Mouse (Mus musculus) kidney, postnatal 0 days (tissue): Measurements from ENCODE around the gene Gm16181. TPM values are rescaled to one million over a fixed set of nuclear protein-coding genes. Genes with fewer than 3 reads are reported as not detected.
A peak's percentile ranks its signal among the peaks of the same experiment; 100 is the strongest.

Experiments
- ATAC-seq: fragments of 200-750 bp; cut with Nextera tagmentation; replicated peaks from 2 replicates; pipeline ENCODE4 v1.8.0; 2017; ENCODE audit warnings: low read depth, moderate number of reproducible peaks, moderate TSS enrichment, moderate library complexity; ENCODE audit not compliant: low FRiP score
- DNase-seq: peaks from one replicate; pipeline ENCODE4 v3.0.0-alpha.2; 2016; ENCODE audit warnings: low spot score
- H3K27ac ChIP-seq: fragments of 300-500 bp; sonication (generic); 2 replicates; pipeline ENCODE4 v1.5.1; 2014; ENCODE audit warnings: mild to moderate bottlenecking
- H3K27me3 ChIP-seq: fragments of 300-500 bp; sonication (generic); 2 replicates; pipeline ENCODE4 v1.6.1; 2014; ENCODE audit warnings: low read length, mixed read lengths; ENCODE audit not compliant: insufficient read depth
- H3K36me3 ChIP-seq: fragments of 300-500 bp; sonication (generic); 2 replicates; pipeline ENCODE4 v1.6.1; 2014; ENCODE audit warnings: low read length, mixed read lengths; ENCODE audit not compliant: insufficient read depth
- H3K4me1 ChIP-seq: fragments of 300-500 bp; sonication (generic); replicated peaks from 2 replicates; pipeline ENCODE4 v1.6.1; 2014; ENCODE audit warnings: antibody characterized with exemption, low read length, mixed read lengths; ENCODE audit not compliant: insufficient read depth
- H3K4me2 ChIP-seq: fragments of 300-500 bp; sonication (generic); 2 replicates; pipeline ENCODE4 v1.6.1; 2014; ENCODE audit warnings: mild to moderate bottlenecking, low read length, moderate library complexity, mixed read lengths
- H3K4me3 ChIP-seq: fragments of 300-500 bp; sonication (generic); replicated peaks from 2 replicates; pipeline ENCODE4 v1.5.1; 2014; ENCODE audit warnings: low read depth, low read length
- H3K9ac ChIP-seq: fragments of 300-500 bp; sonication (generic); 2 replicates; pipeline ENCODE4 v1.6.1; 2014; ENCODE audit warnings: low read depth, low read length
- H3K9me3 ChIP-seq: fragments of 300-500 bp; sonication (generic); replicated peaks from 2 replicates; pipeline ENCODE4 v1.6.1; 2016; ENCODE audit warnings: low read length, inconsistent platforms, mixed read lengths
- CTCF ChIP-seq: IDR thresholded peaks from 2 replicates; pipeline ENCODE4 v1.5.1; 2016; ENCODE audit warnings: antibody characterized with exemption, low read depth, mild to moderate bottlenecking, moderate library complexity
- WGBS: fragments of 180-500 bp; shearing (Covaris S2); extraction: QIAGEN DNeasy Blood & Tissue Kit; methylation state at CpG from one replicate; pipeline ENCODE4 v1.1.7; 2014; 5-methylcytosine and 5-hydroxymethylcytosine counted together
- polyA plus RNA-seq: library from polyadenylated mRNA; unstranded; fragments of >200 nt; fragmentation: Nextera tagmentation; extraction: Ambion mirVana; gene quantifications from 2 replicates; pipeline ENCODE4 v1.2.1, GENCODE M21; 2015

The Gm16181 gene
- polyA plus RNA-seq, 1 experiment from 2014 or later: 0.25 TPM

DNA sequence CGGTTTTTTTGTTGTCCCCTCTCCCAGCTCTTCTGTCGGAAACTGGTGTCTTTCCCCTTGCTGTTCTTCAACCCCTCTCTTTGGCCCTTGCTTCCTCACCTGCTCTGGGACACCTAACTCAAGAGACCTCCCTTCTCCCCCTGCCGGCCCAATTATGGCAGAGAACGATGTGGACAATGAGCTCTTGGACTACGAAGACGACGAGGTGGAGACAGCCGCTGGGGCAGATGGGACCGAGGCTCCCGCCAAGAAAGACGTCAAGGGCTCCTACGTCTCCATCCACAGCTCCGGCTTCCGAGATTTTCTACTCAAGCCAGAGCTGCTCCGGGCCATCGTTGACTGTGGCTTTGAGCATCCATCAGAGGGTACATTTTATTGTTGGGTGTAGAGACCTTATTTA is 22.5 kb downstream of the Gm16181 start:
- Histone ChIP-seq H3K4me3 (peak overlapping the region; percentile 97), H3K4me2 (peak overlapping the region; percentile 84), H3K27ac (peak overlapping the region; percentile 100), H3K27me3 (no peaks in the 10 kb centered on the region), H3K4me1 (peaks cover 25% of the 10 kb centered on the region), H3K9ac (peak overlapping the region; percentile 100), H3K9me3 (no peaks in the 10 kb centered on the region), H3K36me3 (peaks cover 34% of the 10 kb centered on the region)
- ATAC-seq: no peak
- TF ChIP-seq CTCF: peak; percentile 42
- DNase-seq: peak; percentile 76
- WGBS: 2% methylated on average over 16 of the region's 16 CpGs

DNA sequence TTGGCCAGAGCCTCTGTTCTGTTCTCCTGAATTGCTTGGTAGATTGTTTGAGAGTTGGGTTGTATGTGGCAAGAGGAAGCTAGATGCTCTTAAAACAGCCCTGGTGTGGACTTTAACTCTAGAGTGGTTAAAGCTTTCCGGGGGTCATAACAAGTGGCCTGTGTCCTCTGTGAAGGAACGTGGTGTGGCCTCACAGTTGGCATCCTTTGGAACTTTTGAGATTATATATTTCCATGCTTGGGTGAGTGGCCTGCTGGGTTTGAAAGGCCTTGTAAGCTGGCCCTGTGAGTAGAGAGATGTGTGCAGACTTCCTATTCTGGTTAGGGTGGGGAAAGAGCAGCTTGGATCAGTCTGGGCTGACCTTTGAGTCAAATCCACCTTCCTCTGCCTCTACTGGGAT is 24.4 kb downstream of the Gm16181 start:
- DNase-seq (no peak), ATAC-seq (no peak)
- no peak for TF ChIP-seq CTCF
- Histone ChIP-seq H3K9ac (0 out of 2 replicates have a peak overlapping the region, but pooled peaks have one; percentile 100), H3K27ac (peak overlapping the region; percentile 100; the same call in 1 of the 2 replicates), H3K4me3 (no peak overlapping the region), H3K4me1 (peaks cover 25% of the 10 kb centered on the region), H3K9me3 (no peaks in the 10 kb centered on the region), H3K36me3 (peaks cover 51% of the 10 kb centered on the region), H3K27me3 (no peaks in the 10 kb centered on the region), H3K4me2 (peak overlapping the region; percentile 84)
- WGBS: 32% methylated on average over 2 of the region's 2 CpGs

DNA sequence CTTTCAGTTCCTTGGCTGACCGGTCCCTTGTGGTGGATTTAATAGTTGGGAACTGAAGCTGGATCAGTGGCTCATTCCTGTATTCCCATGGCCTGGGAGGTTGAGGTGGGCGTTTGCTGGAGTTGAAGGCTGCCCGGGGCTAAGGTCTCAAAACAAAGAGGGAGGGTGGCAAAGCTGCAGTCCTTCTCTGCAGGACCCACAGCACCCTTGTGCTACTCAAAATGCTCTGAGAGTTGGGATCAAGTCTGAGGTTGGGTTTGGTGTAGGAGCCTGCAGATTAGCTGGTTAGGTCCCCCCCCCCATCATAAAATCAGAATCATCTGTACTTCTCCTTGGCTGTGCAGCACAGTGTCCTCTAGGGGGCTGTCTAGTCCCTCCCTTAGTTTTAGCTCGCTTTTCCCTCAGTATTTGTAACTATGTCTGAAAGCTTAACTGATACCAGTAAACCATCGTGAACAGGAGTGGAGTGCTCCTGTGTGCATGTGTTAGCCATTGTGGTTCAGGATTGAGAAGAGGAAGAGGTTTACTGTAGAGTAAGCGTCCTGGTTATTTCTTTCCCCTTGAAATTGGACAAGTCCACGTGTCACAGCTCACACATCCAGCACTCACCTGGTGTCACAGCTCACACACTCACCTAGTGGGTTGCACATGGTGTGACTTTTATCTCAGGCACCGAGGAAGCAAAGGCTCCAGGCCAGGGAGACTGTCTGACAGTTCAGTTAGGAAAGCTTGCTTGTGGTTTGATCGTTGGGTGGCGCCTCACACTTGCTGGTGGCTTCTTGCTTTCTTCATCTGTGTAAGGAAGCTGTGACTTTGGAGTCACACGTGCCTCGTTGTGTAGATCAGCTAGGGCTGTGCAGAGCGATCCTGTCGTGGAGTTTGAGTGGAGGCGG is 25.3 kb downstream of the Gm16181 start:
- Histone ChIP-seq H3K4me2 (peak overlapping the region; percentile 9; the same call in 1 of the 2 replicates), H3K27ac (no peak overlapping the region; the same call in 1 of the 2 replicates), H3K9me3 (no peaks in the 10 kb centered on the region), H3K4me3 (no peak overlapping the region), H3K9ac (no peak overlapping the region), H3K36me3 (peaks cover 61% of the 10 kb centered on the region), H3K27me3 (no peaks in the 10 kb centered on the region), H3K4me1 (peaks cover 17% of the 10 kb centered on the region)
- 66% methylated on average over 15 of the region's 15 CpGs for WGBS
- peak; percentile 81 for DNase-seq
- ATAC-seq: no peak
- peak; percentile 70 for TF ChIP-seq CTCF

DNA sequence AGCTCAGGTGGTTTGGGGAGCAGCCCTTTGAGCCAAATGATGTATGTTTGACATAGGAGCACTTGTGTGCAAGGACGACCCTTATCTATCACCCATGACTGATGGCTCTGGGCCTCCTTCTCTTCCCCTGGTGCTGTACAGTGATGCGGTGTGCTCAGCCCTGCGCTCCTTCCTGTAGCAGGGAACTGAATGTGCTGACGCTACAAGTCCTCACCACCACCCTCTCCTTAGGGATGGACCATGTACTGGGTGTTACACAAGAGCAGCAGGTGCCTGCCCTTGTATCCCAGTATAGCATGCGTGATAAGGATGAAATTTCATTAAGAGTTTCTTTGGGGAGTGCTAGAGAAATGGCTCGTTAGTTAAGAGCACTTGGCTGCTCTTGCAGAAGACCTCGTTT is 26.5 kb downstream of the Gm16181 start:
- Histone ChIP-seq H3K27me3 (no peaks in the 10 kb centered on the region), H3K36me3 (peaks cover 69% of the 10 kb centered on the region), H3K4me1 (peaks cover 16% of the 10 kb centered on the region), H3K27ac (no peak overlapping the region), H3K4me2 (no peak overlapping the region), H3K9me3 (no peaks in the 10 kb centered on the region), H3K9ac (0 out of 2 replicates have a peak overlapping the region, but pooled peaks have one; percentile 2), H3K4me3 (no peak overlapping the region)
- ATAC-seq (no peak), DNase-seq (no peak)
- TF ChIP-seq CTCF: no peak
- 68% methylated on average over 7 of the region's 7 CpGs for WGBS

DNA sequence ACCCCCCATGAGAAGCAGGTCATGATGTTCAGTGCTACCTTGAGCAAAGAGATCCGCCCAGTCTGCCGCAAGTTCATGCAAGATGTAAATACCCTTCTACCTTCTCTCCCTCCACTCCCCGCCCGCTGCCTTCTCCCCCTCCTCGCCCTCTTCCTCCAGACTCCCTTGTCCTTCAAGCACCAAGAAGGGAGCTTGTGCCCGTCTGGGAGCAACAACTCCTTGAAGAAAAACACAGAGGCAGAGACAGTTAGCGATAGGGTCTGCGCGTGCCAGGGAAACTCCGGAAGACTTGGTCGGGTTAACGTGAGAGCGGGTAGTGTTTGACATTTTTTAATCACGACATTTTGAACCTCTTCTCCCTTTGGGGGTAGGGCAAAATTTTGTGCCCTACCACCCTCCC is 28.4 kb downstream of the Gm16181 start:
- ATAC-seq (no peak), DNase-seq (no peak)
- H3K4me3 ChIP-seq: no peak overlapping the region
- peaks cover 86% of the 10 kb centered on the region for H3K36me3 ChIP-seq
- no peaks in the 10 kb centered on the region for H3K9me3 ChIP-seq
- no peak for TF ChIP-seq CTCF
- no peak overlapping the region for H3K4me2 ChIP-seq
- WGBS: 75% methylated on average over 14 of the region's 14 CpGs
- no peaks in the 10 kb centered on the region for H3K27me3 ChIP-seq
- H3K4me1 ChIP-seq: peaks cover 11% of the 10 kb centered on the region; the same call in 1 of the 2 replicates
- no peak overlapping the region for H3K9ac ChIP-seq
- no peak overlapping the region for H3K27ac ChIP-seq

DNA sequence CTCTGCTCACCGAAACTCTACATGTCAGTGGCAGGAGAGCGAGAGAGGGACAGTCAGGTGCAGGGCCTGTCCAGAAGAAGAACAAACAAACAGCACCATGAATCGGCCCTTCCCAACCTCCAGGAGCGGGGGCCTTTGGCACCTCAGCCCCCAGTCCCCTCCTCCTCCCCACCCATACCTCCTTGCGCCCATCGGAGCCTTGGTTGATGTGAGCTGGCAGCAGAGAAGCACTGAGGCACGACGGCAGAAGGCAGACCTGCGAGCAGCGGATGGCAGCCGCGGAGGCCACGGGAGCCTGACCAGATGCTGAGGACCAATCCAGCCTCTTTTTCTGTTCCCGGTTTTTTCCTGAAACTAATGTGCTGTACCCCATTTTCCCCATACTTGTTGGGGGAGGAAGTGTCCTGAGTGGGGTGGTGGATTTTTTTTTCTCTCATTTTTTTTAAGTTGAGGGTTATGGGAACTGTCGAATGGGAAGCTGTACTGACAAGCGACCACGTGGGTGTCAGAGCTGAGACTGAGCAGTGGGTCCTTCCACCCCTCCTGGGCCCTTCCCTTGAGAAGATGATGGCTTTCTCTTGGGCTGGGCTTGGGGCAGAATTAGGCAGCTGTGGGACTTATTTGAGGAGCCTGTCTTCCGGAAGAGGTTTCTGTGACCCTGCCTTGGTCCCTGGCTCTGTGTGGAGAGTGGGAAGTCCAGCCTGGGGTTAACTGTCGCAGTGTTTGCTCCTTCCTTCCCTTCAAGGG is 29.0 kb downstream of the Gm16181 start:
- no peak for TF ChIP-seq CTCF
- DNase-seq (no peak), ATAC-seq (no peak)
- H3K27ac ChIP-seq: no peak overlapping the region
- H3K36me3 ChIP-seq: peaks cover 80% of the 10 kb centered on the region
- 55% methylated on average over 19 of the region's 19 CpGs for WGBS
- 0 out of 2 replicates have a peak overlapping the region, but pooled peaks have one; percentile 27 for H3K9ac ChIP-seq
- no peaks in the 10 kb centered on the region for H3K9me3 ChIP-seq
- H3K4me1 ChIP-seq: peaks cover 5% of the 10 kb centered on the region; the same call in 1 of the 2 replicates
- H3K4me3 ChIP-seq: no peak overlapping the region
- H3K27me3 ChIP-seq: no peaks in the 10 kb centered on the region
- no peak overlapping the region for H3K4me2 ChIP-seq
